Mouse (Mus musculus) kidney, embryonic 15.5 days (tissue): ENCODE results near the gene Zp1. TPM values are rescaled to one million over a fixed set of nuclear protein-coding genes. Genes with fewer than 3 reads are reported as not detected.

Experiments used
- ATAC-seq: fragments of 200-750 bp; cut with Nextera tagmentation; replicated peaks from 2 replicates; pipeline ENCODE4 v1.8.0; 2017; ENCODE audit warnings: moderate TSS enrichment; ENCODE audit not compliant: low FRiP score
- H3K27ac ChIP-seq: fragments of 300-500 bp; sonication (generic); 2 replicates; pipeline ENCODE4 v1.5.1; 2015; ENCODE audit warnings: mild to moderate bottlenecking, inconsistent platforms
- H3K27me3 ChIP-seq: fragments of 300-500 bp; sonication (generic); 2 replicates; pipeline ENCODE4 v1.6.1; 2015; ENCODE audit warnings: inconsistent platforms
- H3K36me3 ChIP-seq: fragments of 300-500 bp; sonication (generic); 2 replicates; pipeline ENCODE4 v1.6.1; 2015; ENCODE audit warnings: inconsistent platforms
- H3K4me1 ChIP-seq: fragments of 300-500 bp; sonication (generic); 2 replicates; pipeline ENCODE4 v1.6.1; 2015; ENCODE audit warnings: inconsistent platforms
- H3K4me2 ChIP-seq: fragments of 300-500 bp; sonication (generic); 2 replicates; pipeline ENCODE4 v1.6.1; 2015; ENCODE audit warnings: moderate library complexity, mild to moderate bottlenecking, inconsistent platforms
- H3K4me3 ChIP-seq: fragments of 300-500 bp; sonication (generic); replicated peaks from 2 replicates; pipeline ENCODE4 v1.5.1; 2015; ENCODE audit warnings: mild to moderate bottlenecking, inconsistent platforms
- H3K9ac ChIP-seq: fragments of 300-500 bp; sonication (generic); 2 replicates; pipeline ENCODE4 v1.6.1; 2015; ENCODE audit warnings: mild to moderate bottlenecking, inconsistent platforms
- H3K9me3 ChIP-seq: fragments of 300-500 bp; sonication (generic); replicated peaks from 2 replicates; pipeline ENCODE4 v1.6.1; 2016; ENCODE audit warnings: inconsistent platforms
- WGBS: fragments of 180-500 bp; shearing (Covaris S2); methylation state at CpG from one replicate; pipeline ENCODE4 v1.1.7; 2015; ENCODE audit warnings: mixed read lengths; 5-methylcytosine and 5-hydroxymethylcytosine counted together
- polyA plus RNA-seq: library from polyadenylated mRNA; unstranded; fragments of >200 nt; fragmentation: Nextera tagmentation; extraction: Ambion mirVana; gene quantifications from 2 replicates; pipeline ENCODE4 v1.2.1, GENCODE M21; 2015

The Zp1 gene
- polyA plus RNA-seq, 1 experiment from 2014 or later = not detected

GRCm38 (mm10) chr19:10918321-10918991, 2.0 kb downstream of the Zp1 start:
- Histone ChIP-seq H3K9me3 (no peaks in the 10 kb centered on the region), H3K36me3 (no peaks in the 10 kb centered on the region), H3K4me2 (no peak overlapping the region), H3K27me3 (no peaks in the 10 kb centered on the region), H3K4me3 (no peak overlapping the region), H3K4me1 (0 out of 2 replicates have a peak, but pooled peaks cover 7% of the 10 kb centered on the region), H3K27ac (no peak overlapping the region), H3K9ac (no peak overlapping the region)
- no peak for ATAC-seq
- WGBS = 87% methylated on average over 10 of the region's 10 CpGs

GRCm38 (mm10) chr19:10916506-10916905, 3.9 kb downstream of the Zp1 start:
- Histone ChIP-seq H3K36me3 (no peaks in the 10 kb centered on the region), H3K27me3 (no peaks in the 10 kb centered on the region), H3K4me3 (no peak overlapping the region), H3K27ac (no peak overlapping the region), H3K4me2 (no peak overlapping the region), H3K4me1 (0 out of 2 replicates have a peak, but pooled peaks cover 7% of the 10 kb centered on the region), H3K9me3 (no peaks in the 10 kb centered on the region), H3K9ac (no peak overlapping the region)
- ATAC-seq = no peak
- WGBS = 53% methylated on average over 5 of the region's 5 CpGs

DNA sequence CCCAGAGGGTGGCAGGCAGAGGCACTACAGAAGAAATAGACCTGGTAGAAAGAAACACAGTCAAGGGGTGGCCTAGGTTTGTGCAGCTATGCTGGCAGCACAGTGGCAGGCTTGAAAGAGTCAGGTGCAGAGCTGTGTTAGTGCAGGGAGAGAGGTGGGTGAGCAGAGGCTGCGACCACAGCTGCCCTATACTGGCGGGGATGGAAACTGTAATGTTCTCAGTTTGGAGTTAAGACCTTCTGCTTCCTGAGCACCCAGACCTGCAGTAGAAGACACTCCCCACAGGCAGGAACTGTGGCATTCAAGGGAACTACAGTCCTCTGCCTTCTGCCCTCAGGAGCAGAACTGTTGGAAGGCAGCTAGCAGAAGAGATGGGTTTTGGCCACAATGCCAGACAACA, 5.6 kb downstream of the Zp1 start:
- Histone ChIP-seq H3K9ac (no peak overlapping the region), H3K4me3 (no peak overlapping the region), H3K4me1 (0 out of 2 replicates have a peak, but pooled peaks cover 7% of the 10 kb centered on the region), H3K9me3 (no peaks in the 10 kb centered on the region), H3K36me3 (no peaks in the 10 kb centered on the region), H3K27me3 (no peaks in the 10 kb centered on the region), H3K27ac (no peak overlapping the region), H3K4me2 (no peak overlapping the region)
- 68% methylated on average over 2 of the region's 2 CpGs for WGBS
- ATAC-seq = no peak

DNA sequence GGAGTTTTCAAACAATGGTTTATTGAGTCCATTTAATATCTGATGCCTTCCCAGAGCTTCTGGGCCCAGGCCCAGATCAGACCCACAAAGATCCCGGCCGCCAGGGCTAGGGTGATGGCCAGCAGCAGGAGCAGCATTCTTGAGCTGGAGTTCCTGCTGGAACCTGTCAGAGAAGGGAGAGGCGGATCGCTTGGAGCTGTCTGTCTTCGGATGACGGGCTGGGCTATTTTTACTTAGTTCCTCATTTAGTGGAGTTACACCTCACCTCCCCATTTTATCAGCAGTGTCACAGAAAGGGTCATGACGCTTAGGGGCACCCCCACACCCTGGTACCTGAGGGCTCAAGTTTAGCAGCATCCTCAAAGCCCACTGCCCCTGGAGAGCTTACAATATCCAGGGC, 6.1 kb downstream of the Zp1 start:
- Histone ChIP-seq H3K9ac (no peak overlapping the region), H3K4me1 (0 out of 2 replicates have a peak, but pooled peaks cover 11% of the 10 kb centered on the region), H3K27ac (no peak overlapping the region), H3K27me3 (no peaks in the 10 kb centered on the region), H3K4me3 (no peak overlapping the region), H3K36me3 (no peaks in the 10 kb centered on the region), H3K4me2 (no peak overlapping the region), H3K9me3 (no peaks in the 10 kb centered on the region)
- no peak for ATAC-seq
- WGBS = 58% methylated on average over 7 of the region's 7 CpGs

- peaks cover 30% of the 10 kb centered on the region for H3K4me1 ChIP-seq
- H3K4me2 ChIP-seq = no peak overlapping the region
- 64% methylated on average over 6 of the region's 6 CpGs for WGBS
- H3K9me3 ChIP-seq = no peaks in the 10 kb centered on the region
- ATAC-seq = peak; percentile 13; the same call in 1 of the 2 replicates
- peak overlapping the region; percentile 84 for H3K27ac ChIP-seq
- no peak overlapping the region for H3K9ac ChIP-seq
- no peaks in the 10 kb centered on the region for H3K27me3 ChIP-seq
- H3K36me3 ChIP-seq = peaks cover 37% of the 10 kb centered on the region
- H3K4me3 ChIP-seq = no peak overlapping the region
Measured at GRCm38 (mm10) chr19:10909087-10909721, 11.2 kb downstream of the Zp1 start.

DNA sequence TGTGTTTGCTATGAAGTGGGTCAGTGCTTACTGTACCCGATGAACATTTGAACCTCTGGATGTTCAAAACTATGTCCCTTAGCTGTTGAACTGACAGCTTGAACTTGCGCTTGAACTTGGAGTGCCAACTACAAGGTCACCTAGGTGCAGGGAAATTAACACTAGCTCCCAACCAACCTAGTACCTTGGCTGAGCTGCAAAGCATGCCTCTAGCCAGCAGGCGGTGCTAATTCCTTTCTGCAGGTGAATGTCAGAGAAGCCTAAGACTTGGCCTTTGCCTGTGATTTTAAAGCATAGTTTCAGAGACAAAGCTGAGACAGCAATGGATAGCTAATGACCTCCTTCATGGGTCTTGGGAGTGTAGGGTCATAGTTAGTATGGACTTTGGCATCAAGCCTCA, 12.5 kb downstream of the Zp1 start:
- 0 out of 2 replicates have a peak overlapping the region, but pooled peaks have one; percentile 84 for H3K27ac ChIP-seq
- no peak overlapping the region for H3K9ac ChIP-seq
- no peak overlapping the region for H3K4me2 ChIP-seq
- H3K36me3 ChIP-seq = peaks cover 50% of the 10 kb centered on the region
- ATAC-seq = no peak
- peaks cover 30% of the 10 kb centered on the region for H3K4me1 ChIP-seq
- no peak overlapping the region for H3K4me3 ChIP-seq
- H3K27me3 ChIP-seq = no peaks in the 10 kb centered on the region
- WGBS = 64% methylated on average over 3 of the region's 3 CpGs
- no peaks in the 10 kb centered on the region for H3K9me3 ChIP-seq

GRCm38 (mm10) chr19:10905728-10906000, 14.8 kb downstream of the Zp1 start:
- Histone ChIP-seq H3K4me3 (no peak overlapping the region), H3K9ac (no peak overlapping the region), H3K4me1 (peaks cover 30% of the 10 kb centered on the region), H3K4me2 (peak overlapping the region; percentile 27; the same call in 1 of the 2 replicates), H3K36me3 (peaks cover 72% of the 10 kb centered on the region), H3K27me3 (no peaks in the 10 kb centered on the region), H3K27ac (peak overlapping the region; percentile 89), H3K9me3 (no peaks in the 10 kb centered on the region)
- ATAC-seq = peak; percentile 9; the same call in 1 of the 2 replicates
- 45% methylated on average over 5 of the region's 5 CpGs for WGBS

DNA sequence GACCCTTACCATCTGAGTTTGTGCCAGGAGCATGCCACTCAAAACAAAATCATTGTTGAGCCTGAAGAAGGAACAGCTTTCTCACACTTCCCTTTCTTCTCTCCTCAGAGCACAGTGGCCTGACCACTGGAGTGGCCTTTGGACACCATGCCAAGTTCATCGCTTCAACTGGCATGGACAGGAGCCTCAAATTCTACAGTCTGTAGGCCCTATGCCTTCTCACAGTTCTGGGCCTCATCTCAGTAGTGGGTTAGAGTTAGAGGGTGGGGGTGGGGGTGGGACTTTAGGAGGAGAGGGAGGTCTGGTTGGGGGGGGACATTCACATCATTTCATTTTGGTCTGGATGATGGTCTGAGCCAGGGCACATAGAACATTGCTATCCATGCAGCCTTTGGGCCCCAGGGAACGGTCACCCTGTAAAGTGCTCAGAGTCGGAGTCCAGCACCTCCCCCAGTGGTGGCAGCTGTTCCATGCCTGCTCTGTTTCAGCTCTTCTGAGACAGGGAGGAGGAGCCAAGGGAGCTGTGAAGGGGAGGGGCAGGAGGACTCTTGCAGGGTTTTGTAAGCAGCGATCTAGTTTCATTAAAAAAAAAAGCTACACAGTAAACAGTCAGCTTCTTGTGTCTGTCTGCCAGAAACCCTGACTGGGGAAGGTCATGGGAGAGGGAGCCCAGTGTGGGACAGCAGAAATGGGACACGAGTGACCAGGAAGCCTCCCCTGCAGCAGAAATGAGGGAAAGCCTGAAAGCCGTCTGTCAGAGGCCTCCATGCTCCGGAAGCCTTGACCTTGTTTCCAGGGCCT, 15.3 kb downstream of the Zp1 start:
- peak overlapping the region; percentile 27; the same call in 1 of the 2 replicates for H3K4me2 ChIP-seq

GRCm38 (mm10) chr19:10904512-10904911, 15.9 kb downstream of the Zp1 start:
- Histone ChIP-seq H3K36me3 (peaks cover 84% of the 10 kb centered on the region), H3K4me2 (no peak overlapping the region), H3K4me1 (peaks cover 27% of the 10 kb centered on the region), H3K4me3 (no peak overlapping the region), H3K9ac (no peak overlapping the region), H3K27ac (peak overlapping the region; percentile 89), H3K27me3 (no peaks in the 10 kb centered on the region), H3K9me3 (no peaks in the 10 kb centered on the region)
- no peak for ATAC-seq
- WGBS = 82% methylated on average over 5 of the region's 5 CpGs

More for the DNA sequence above, 15.3 kb downstream of the Zp1 start:
- Histone ChIP-seq H3K4me1 (peaks cover 30% of the 10 kb centered on the region), H3K9me3 (no peaks in the 10 kb centered on the region), H3K36me3 (peaks cover 78% of the 10 kb centered on the region), H3K9ac (no peak overlapping the region), H3K27ac (peak overlapping the region; percentile 89), H3K27me3 (no peaks in the 10 kb centered on the region), H3K4me3 (no peak overlapping the region)
- 32% methylated on average over 7 of the region's 7 CpGs for WGBS
- peak; percentile 86 for ATAC-seq

DNA sequence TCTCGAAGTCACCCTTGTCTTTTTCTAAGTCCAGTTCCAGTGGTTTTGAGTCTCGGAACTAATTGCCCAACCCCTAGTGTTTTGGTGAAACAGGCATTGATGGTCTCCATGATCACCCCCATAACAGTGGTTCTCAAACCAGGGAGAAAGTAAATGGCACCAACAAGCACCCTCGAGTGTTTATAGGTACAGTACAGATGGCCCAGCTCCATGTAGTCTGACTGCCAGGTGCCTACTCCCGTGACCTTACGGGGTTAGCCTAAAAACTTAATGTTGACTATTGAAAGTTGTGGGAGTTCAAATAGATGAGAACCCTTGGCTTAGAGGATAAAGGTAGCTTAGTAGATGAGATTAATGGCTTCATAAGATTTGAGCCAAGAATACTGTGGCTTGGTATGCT, 19.4 kb downstream of the Zp1 start:
- WGBS = 94% methylated on average over 5 of the region's 5 CpGs
- peaks cover 88% of the 10 kb centered on the region for H3K36me3 ChIP-seq
- ATAC-seq = no peak

DNA sequence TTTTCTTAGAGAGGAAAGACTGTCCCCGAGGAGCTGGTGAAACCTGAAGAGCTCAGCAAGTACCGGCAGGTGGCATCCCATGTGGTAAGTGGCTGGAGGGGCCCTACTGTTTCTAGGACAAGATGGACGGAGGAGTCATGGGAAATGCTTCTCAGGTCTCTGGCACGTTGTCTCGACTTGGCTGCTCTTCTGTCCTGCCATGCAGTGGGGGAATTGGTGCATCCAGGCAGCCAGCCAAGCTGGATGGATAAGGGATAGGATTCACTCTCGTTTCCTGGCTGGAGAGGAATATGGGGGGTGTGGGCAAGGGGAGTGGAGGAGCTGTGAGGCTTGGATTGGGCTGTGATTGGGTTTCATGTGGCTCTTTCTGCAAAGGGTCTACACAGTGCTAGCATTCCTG, 20.1 kb downstream of the Zp1 start:
- 85% methylated on average over 6 of the region's 6 CpGs for WGBS
- Histone ChIP-seq H3K36me3 (peaks cover 80% of the 10 kb centered on the region), H3K4me2 (no peak overlapping the region), H3K9me3 (no peaks in the 10 kb centered on the region), H3K27me3 (no peaks in the 10 kb centered on the region), H3K4me1 (peaks cover 25% of the 10 kb centered on the region), H3K27ac (no peak overlapping the region), H3K4me3 (no peak overlapping the region), H3K9ac (no peak overlapping the region)
- ATAC-seq = no peak

More for the DNA sequence above, 19.4 kb downstream of the Zp1 start:
- Histone ChIP-seq H3K9ac (no peak overlapping the region), H3K4me2 (no peak overlapping the region), H3K4me1 (peaks cover 31% of the 10 kb centered on the region), H3K27ac (no peak overlapping the region), H3K27me3 (no peaks in the 10 kb centered on the region), H3K9me3 (no peaks in the 10 kb centered on the region), H3K4me3 (no peak overlapping the region)

- Histone ChIP-seq H3K36me3 (peaks cover 52% of the 10 kb centered on the region), H3K9me3 (no peaks in the 10 kb centered on the region), H3K4me3 (no peak overlapping the region), H3K4me1 (peaks cover 17% of the 10 kb centered on the region), H3K4me2 (0 out of 2 replicates have a peak overlapping the region, but pooled peaks have one; percentile 72), H3K9ac (peak overlapping the region; percentile 2; the same call in 1 of the 2 replicates), H3K27me3 (no peaks in the 10 kb centered on the region), H3K27ac (no peak overlapping the region)
- 78% methylated on average over 8 of the region's 8 CpGs for WGBS
- no peak for ATAC-seq
Measured at GRCm38 (mm10) chr19:10897491-10897890, 22.9 kb downstream of the Zp1 start.
